Mouse (Mus musculus) bone marrow, adult 2 months (tissue): ENCODE data around the gene Polg2.

ENCODE experiments used
- CTCF ChIP-seq: fragments of 200-500 bp; IDR thresholded peaks from 2 replicates; pipeline ENCODE4 v1.5.1; 2011; ENCODE audit warnings: low read length, control low read depth; ENCODE audit not compliant: control insufficient read depth, insufficient read depth
- POLR2A ChIP-seq: fragments of 200-500 bp; IDR thresholded peaks from 2 replicates; pipeline ENCODE4 v1.6.1; 2011; ENCODE audit warnings: low read depth, mild to moderate bottlenecking, control low read depth, low read length, borderline replicate concordance; ENCODE audit not compliant: control insufficient read depth

DNA sequence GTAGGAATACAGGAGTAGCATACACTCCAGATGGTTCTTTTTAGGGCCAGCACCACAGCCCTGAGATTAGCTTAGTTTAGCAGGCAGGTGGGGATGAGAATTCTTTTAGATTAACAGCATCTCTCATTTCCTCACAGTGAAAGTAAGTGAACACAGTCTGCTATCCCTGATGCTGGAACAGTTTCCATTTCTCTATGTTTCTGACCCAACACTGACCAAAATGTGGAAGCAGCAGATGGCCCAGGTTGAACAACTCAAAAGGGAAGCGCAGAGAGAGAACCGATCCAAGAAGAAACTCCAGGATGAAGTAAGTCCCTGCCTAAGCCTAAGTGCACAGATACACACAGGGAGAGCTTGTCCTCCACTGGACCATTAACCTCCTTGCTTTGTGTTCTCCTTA, 36.0 kb upstream of the Polg2 start:
- TF ChIP-seq CTCF, result no peak
- no peak for TF ChIP-seq POLR2A
